Comparison of ENCODE assay signal across 7 mouse cellular contexts in genomic region chr1:139267844-139268243, GRCm38 (mm10).
A peak's percentile ranks its signal among the peaks of the same experiment; 100 is the strongest.
DNase-seq lines count a peak whose midpoint lies in the region; ATAC-seq and TF ChIP-seq lines count a peak whose summit lies in the region.

No protein-coding gene starts in this region.

- no peaks in the 10 kb centered on the region for H3K4me1 ChIP-seq in intestine, postnatal 0 days (replicated peaks; ENCODE audit: control insufficient read depth, insufficient read depth, low read length)
- H3K4me1 ChIP-seq in liver, embryonic 13.5 days (replicated peaks) = no peaks in the 10 kb centered on the region

- H3K36me3 ChIP-seq in intestine, postnatal 0 days (ENCODE audit: control insufficient read depth, insufficient read depth) = no peaks in the 10 kb centered on the region
- no peaks in the 10 kb centered on the region for H3K36me3 ChIP-seq in liver, embryonic 13.5 days

- no peak overlapping the region for H3K9ac ChIP-seq in intestine, postnatal 0 days (ENCODE audit: low read depth, low read length)
- H3K9ac ChIP-seq in liver, embryonic 13.5 days = no peak overlapping the region

- no peak for ATAC-seq in intestine, postnatal 0 days
- ATAC-seq in liver, embryonic 13.5 days (ENCODE audit: low read depth) = no peak

- peak; percentile 69 for DNase-seq in thymus, postnatal 0 days (ENCODE audit: low spot score)
- DNase-seq in thymus, postnatal 36 days = no peak
- peak; percentile 52 for DNase-seq in adrenal gland, postnatal 10 days
- DNase-seq in fibroblast of lung, adult 2 months (ENCODE audit: low read depth) = peak; percentile 29
- peak; percentile 19 for DNase-seq in liver, embryonic 13.5 days
- DNase-seq in retina, embryonic 14.5 days (ENCODE audit: low spot score) = peak; percentile 92

- no peaks in the 10 kb centered on the region for H3K27me3 ChIP-seq in intestine, postnatal 0 days (replicated peaks; ENCODE audit: control insufficient read depth, insufficient read depth, low read length)
- H3K27me3 ChIP-seq in liver, embryonic 13.5 days = no peaks in the 10 kb centered on the region

- H3K4me2 ChIP-seq in intestine, postnatal 0 days (replicated peaks; ENCODE audit: low read depth) = no peak overlapping the region
- H3K4me2 ChIP-seq in liver, embryonic 13.5 days = no peak overlapping the region

- peak; percentile 88 for TF ChIP-seq CTCF in intestine, postnatal 0 days (IDR thresholded peaks at IDR 0.05; ENCODE audit: low read depth)

- no peak overlapping the region for H3K27ac ChIP-seq in intestine, postnatal 0 days (ENCODE audit: low read depth, low read length)
- no peak overlapping the region for H3K27ac ChIP-seq in liver, embryonic 13.5 days

- H3K9me3 ChIP-seq in intestine, postnatal 0 days (ENCODE audit: control insufficient read depth) = no peaks in the 10 kb centered on the region
- H3K9me3 ChIP-seq in liver, embryonic 13.5 days (replicated peaks) = no peaks in the 10 kb centered on the region

- H3K4me3 ChIP-seq in intestine, postnatal 0 days (ENCODE audit: low read depth, low read length) = no peak overlapping the region
- no peak overlapping the region for H3K4me3 ChIP-seq in liver, embryonic 13.5 days (replicated peaks)

- WGBS in intestine, postnatal 0 days = 17% methylated on average over 6 of the region's 6 CpGs
- WGBS in liver, embryonic 13.5 days (ENCODE audit: insufficient replicate concordance) = 15% methylated on average over 6 of the region's 6 CpGs

Comparison
In these comparisons a context has a peak if more than half of its experiments do, and no peak if none do; other contexts are left out.
1. DNase-seq: peak in thymus, postnatal 0 days (single experiment), adrenal gland, postnatal 10 days (single experiment), fibroblast of lung, adult 2 months (single experiment), liver, embryonic 13.5 days (single experiment) and retina, embryonic 14.5 days (single experiment); none in thymus, postnatal 36 days (0 of 2).